Mouse (Mus musculus): ENCODE measurements at regions not wholly inside any gene's neighbourhood (a gene's known extent, or its start where the extent isn't known, plus 50 kb on each side); places are given as distances from the start of the nearest gene placed in this dataset.

DNA sequence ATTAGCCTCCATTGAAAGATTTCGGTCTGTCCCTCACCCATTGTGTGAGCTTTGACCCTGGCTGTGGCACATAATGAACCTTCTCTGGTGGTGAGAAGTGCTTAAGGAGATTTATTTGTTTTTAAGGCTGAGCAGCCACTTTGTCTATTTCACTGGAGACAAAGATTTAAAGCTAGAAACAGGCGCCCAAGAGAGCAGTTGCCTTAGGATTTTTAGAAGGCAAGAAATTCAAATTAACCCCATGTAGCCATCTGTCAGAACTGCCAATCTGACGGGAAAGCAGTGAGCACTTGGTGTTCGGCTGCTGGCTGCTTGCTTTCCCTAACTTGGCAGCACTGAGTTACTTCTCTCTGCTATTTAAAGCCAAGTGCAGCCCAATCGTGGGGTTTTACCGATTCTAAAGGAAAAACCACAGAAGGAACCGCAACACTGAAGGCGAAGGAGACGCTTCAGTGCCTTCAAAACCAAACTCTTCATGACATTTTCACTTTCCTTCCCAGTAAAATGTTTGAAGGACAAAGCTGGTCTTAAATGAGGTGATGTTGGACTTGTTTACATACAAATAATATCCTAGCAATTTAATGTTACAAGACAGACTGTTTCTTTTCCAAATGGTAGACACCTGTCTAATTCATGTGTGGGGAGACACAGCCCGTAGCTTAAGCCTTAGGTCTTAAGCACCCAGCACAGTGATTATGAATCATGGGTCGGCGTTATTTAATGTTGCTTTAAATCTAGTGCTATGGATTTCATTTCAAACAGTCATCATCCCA, 88.9 kb upstream of the Ptpn13 start:
- no peak for TF ChIP-seq CTCF (IDR thresholded peaks at IDR 0.05; ENCODE audit: extremely low read depth, insufficient read length, insufficient replicate concordance, low read depth, low read length)
- no peak for TF ChIP-seq POLR2A (IDR thresholded peaks at IDR 0.05; ENCODE audit: low read depth, low read length)

Data from small intestine, adult 2 months (tissue).